Mouse (Mus musculus) kidney, adult 18-20 months (tissue): ENCODE results near the gene Rab37.

Source experiments
- DNase-seq: peaks from one replicate; pipeline ENCODE4 v3.0.0; 2021

Rab37 gene

DNA sequence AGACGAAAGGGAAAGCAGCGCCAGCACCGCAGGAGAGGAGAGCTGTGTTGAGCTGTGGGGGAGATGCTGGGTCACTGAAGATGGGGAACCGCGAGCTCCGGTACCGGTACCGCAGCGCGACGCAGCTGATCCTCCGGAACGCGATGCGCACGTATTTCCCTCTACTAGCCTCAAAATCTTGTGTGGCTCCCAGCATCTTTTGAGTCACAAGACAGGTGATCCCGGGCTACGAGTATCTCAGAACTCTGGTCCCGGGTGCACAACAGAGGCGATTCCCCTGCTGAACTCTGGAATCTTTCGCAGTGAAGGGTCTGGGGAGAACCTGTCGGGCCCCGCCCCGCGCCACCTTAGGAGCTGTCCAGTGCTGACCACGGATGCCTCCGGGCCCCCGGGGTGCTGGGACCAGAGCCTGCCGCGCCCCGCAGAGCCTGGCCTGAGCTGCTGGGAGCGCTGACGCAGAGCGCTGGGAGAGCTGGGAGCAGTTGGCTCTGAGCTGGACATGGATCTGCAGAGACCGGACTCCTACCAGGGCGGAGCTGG lies at the start of gene Rab37:
Gene Rab37 (plus strand): TSS at position 70 of the 540 bp plus-strand sequence.
- DNase-seq: peak; percentile 3

DNA sequence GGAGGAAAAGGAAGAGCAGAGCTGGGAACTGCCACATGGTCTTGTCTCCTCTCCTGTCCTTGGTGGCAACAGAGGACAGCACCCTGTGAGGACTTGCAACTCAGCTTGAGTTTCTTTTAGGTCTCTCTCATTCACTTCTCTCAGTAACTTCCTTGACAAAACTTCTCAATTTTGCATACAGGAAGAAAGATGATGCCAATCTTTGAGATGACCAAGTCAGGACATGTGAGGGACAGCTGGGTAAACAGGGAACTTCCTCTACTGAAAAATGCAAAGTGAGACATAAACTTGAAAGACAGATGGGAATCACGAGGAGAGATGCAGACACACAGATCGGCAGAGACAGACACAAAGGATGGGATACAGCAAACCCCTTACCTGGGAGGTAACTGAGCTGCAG lies 43.0 kb upstream of the Rab37 start, which contains the start of gene Cd300ld3:
Gene Cd300ld3 (minus strand): TSS at position 151 of the 400 bp plus-strand sequence.
- DNase-seq: no peak

DNA sequence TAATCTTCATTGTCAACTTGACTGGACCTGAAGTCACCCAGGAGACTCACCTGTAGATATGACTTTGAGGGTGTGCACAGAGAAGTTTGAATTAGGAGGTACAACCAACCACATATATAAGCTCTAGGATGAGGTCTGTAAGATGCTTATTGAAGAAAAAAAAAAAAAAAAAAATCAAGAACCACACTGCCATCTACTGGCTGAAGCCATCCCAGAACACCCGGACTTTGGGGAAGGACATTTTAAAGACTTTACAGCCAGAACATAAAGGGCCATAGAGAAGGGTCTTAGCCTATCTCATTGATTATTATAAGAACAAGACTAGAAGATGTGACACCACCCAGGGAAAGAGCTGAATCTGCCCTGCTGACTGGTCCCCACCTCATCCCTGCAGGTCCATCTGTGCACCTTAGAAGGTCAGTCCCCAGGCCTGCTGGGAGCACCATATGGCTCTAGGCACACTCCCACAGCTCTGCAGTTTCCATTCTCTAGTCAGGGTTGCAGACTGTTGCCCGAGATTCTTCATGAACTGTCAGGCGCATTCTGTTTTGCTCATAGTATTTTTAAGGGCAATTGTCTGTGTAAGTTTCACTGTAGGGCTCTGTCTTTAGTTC lies 41.8 kb upstream of the Rab37 start:
- DNase-seq: no peak

DNA sequence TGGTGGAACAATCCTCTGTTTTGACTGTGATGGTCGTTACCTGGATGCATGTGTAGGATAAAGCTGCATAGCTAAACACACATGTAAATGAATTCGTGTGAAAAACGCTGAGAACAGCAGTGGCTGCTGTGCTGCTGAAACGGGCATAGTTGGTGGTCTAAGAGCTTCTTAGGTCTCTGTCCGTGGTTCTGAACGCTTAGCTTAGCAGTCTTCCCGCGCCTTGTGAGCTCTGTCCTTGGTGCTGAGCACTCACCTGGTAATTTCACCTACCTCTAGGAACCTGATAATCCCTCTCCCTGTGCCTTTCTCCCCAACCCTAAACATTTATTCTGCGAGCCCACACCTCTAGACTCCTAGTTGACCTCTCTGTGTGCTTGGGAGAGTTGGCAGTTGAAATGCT lies 39.0 kb upstream of the Rab37 start:
- DNase-seq: peak; percentile 33

DNA sequence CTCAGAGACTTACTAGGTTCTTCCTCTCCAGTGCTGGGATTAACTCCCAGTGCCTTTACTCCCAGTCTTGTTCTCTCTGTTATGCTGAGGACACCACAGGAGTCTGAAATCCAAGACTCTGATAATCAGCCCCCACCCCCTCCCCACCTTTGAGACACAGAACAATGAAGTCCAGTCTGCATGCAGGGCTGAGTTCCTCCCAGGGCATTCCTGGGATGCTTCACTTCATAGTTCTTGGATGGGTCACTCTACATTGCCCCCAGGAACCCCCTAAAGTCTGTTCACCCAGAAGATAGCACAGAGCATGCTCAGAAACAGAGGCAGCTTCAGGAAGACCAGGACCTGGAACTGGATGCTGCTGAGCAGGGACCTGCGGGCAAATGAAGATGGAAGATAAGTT lies 38.2 kb upstream of the Rab37 start:
- DNase-seq: no peak

DNA sequence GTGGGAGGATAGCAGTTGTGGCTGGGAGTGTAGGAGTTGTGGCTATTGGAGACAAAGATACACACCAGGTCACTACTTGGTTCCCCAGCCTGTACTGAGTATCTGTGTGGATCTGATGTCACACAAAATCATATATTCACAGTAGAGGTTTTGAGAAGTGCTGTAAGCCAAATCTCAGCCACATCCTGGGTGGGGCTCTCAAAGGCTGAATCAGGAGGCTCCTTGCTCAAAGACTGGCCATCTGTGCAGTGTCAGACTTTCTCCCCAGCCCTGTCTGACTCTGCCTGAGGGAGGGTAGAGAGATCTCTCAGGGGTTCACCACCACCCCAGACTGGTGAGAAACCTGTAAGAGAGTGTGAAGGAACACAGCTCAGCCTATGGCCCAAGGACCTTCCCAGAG lies 36.7 kb upstream of the Rab37 start:
- no peak for DNase-seq

DNA sequence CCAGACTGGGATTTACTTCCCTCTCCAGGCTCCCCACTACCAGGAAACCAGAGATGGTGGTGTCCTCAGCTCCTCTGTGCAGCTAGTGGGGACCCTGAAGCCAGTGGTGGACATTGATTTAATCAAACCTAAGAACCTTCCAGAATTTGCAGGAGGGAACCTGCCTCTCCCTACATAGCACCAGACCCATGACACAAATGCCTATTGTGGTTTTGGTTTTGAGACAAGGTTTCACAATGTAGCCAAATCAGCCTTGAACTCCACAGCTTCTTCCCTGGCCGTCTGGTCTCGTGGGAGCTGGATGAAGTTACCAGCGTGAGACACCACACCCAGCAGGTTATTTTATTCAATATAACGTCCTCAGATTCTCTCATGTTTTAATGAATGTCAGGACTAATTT lies 32.5 kb upstream of the Rab37 start:
- DNase-seq: no peak

DNA sequence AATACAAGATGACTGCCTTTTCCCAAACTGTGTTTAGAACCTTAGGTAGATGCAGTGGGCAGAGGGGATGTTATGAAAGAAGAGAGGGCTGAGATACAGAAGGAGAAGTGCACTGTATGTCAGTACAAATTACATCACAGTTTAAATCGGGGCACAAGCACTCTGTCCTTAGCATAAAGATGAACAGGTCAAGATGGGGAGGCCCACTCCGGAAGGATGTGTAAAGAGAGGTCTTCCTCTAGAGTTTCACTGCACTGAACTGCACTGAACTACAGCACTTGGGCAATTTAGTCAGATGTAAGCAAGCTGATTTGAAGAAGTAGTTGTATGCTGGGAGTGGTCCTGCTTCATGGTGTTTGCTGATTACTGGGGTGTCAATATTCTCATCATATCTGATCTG lies 31.4 kb upstream of the Rab37 start:
- no peak for DNase-seq

DNA sequence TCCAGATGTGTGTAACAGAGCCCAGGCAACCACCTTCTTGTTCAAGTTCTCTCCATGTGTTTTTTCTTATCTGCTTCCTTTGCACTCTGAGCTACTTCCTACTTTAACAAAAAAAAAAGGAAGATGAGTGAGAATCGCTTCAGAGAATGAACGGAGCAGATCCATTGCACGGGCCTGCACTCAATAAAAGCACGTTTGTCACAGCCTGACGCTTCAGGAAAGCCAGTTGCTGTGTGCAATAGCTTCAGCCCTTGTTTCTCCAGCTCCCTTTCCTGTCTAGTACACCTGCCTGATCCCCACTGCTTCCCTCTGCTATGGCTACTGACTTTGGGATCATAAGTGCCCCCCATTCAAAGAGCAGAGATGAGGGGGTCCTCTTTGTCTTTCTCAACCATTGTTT lies 29.2 kb upstream of the Rab37 start, which contains the start of gene Cd300e:
Gene Cd300e (minus strand): TSS at position 101 of the 400 bp plus-strand sequence.
- no peak for DNase-seq

DNA sequence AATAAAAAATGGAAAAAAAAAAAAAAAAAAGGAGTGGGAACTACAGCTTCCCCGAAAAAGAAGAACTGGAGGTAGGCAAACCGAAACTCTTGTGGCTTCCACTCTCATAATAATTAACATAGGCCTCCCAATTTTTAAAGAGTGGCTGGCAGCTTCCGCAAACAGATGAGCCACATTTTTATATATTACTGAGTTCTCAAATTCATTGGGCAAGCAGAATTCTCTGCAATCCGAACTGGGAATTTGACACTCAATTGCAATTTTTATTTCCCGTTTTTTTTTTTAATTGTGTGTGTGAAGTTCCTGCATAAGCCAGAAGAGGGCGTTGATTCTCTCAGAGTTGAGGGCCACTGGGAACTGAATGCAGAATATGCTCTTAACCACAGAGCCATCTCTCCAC lies 24.5 kb upstream of the Rab37 start:
- no peak for DNase-seq

DNA sequence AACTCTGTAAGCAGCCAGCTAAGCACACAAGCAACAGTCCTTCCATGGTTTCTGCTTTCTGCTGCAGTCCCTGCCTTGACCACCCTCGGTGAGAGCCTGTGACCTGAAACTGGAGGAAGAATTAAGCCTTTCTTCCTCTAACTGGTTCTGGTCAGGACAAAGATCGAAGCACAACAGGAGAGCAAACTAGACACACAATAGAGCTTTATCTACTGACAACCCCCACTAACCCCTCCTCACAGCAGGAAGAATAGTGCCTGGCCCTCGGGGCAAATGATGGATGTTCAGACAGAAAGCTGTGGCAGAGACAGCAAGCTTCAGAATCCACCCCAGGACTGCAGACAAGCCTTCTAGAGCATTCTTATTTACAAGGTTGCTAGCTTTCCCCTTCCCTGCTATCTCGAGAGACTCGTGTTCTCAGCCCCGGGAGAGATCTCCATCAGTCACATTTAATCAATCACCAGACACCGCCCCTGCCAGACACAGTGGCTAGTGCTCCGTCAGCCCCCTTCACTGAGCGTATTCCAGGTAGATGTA lies 20.1 kb upstream of the Rab37 start:
- no peak for DNase-seq

DNA sequence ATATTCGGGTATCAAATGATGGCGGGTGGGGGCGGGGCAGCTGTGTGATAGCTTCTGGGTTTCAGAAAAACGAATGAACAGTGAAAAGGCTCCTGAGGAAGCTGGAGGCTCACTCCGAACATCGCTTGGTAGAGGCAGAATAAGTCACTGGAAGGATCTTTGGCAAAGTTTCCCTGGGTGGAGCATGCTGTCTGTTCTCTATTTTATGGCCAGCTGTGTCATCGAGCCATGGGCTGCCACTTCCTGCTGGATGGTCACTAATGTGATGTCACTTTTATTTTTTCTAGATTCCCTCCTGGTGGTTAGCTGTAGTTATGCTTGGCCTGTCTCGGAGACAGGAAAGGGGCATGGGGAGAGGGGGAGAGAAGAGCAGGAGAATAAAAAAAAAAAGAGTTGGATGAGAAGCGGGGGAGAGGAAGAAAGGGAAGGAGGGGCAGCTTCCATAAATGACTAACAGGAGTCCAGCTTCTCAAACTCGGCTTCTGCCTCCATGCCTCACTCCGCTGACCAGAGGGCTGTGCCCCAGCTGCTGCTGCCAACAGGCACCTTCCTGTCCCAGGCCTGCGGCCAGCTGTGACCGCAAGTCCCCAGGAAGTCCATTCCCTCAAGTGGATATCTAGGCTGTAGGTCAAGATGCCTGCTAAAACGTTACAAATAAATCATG lies 19.5 kb upstream of the Rab37 start:
- DNase-seq: peak; percentile 39

DNA sequence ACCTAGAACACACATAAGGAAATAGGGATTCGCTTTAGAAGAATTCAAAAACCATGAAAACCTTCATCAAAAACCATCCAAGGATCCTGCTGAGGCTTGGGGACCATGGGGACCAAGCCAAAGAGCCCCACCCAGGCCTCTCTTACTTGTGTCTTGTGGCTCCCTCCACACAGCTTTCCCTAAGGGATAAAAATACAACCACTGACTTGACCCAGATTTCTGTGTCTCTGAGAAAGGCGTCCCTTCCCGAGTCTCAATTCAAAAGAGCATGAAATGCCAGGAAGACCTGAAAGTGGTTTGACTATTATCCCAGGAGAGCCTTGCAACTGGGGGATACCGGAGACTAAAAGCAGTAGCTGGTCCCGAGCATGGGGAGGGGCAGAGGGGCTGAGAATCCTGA lies 18.2 kb upstream of the Rab37 start:
- no peak for DNase-seq

DNA sequence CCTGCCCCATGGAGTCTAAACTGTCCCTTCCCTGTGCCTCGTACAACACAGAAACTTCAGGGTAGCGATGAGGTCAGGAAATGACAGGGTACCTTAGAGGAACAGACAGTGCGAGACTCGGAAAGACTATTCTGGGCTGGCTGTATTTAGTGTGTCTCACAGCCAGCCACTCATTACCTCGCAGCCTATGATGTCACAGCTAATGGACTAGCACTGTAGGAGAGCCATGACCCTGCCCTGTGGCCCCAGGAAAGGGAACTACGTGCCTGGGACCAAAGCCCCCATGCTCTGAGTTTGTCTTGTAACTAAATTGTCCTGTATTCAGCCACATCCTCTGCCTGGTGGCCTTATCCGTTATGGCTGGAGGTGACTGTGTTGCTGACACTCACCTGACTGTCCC lies 15.8 kb upstream of the Rab37 start:
- no peak for DNase-seq

DNA sequence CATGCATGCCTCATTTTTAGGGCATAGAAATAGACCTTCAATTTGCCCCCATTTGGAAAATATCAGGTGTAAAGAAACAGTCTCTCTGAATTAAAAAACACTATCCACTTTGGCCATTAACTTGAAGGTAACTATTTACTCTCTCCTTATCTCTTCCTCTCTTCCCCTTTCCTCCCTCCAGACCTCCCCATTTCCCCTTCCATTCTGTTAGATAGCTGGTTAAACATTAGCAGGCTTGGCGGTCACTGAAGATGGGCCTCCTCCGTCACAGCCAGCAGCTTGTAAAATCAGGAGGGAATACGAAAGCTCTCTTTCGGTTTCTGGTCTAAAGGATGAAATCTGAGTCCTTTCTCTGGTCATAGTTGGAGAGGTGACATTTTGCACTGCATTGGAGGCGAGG lies 15.4 kb upstream of the Rab37 start:
- DNase-seq: no peak

DNA sequence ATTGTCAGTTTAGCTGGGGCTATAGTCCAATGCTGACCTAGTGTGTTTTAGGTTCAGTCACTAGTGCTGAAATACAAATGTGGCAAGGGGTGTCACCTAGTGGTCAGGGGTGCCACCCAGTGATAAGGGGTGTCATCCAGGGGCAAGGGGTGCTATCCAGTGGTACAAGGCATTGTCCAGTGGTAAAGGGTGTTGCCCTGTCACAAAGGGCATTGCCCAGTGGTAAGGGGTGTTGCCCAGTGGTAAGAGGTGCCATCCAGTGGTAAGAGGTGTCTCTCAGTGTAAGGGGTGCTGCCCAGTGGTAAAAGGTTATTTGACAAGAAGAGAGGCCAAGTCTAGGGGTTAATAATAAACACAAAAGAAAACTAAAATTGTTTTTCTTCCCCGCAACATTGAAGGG lies 13.8 kb upstream of the Rab37 start:
- no peak for DNase-seq

DNA sequence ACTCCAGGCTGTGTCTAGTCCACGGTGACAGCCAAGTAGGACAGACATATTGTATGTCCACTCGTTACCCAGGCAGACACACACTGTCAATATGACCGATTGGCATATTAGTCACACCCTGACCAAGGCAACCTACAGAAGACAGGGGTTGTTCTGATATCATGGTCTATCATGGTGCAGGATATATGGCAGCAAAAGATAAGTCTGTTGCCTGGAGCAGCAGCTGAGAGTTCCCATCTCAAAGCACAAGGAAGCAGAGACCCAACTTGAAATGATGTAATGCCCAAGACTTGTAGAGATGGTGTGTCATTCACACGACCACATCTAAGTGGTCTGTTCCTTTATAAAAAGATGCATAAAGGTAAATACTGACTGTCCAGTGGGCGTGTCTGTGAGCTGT lies 12.6 kb upstream of the Rab37 start:
- no peak for DNase-seq

DNA sequence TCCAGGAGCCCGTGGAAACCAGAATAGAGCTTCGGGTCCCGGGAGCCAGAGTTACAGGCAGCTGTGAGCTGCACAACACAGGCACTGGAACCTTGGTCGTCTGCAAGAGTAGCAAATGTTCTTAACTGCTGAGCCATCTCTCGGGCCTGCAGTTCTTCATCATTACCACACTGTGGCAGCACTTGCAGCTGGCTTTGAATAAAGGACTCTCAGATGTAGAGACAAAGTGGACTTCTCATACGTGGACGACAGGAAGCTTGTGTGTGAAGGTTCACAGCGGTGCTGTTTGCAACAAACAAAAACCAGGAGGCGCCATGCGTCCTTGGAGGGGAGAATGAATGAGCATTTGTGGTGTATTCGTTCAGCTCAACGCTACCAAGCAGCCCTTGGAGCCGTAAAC lies 10.3 kb upstream of the Rab37 start:
- DNase-seq: peak; percentile 60

DNA sequence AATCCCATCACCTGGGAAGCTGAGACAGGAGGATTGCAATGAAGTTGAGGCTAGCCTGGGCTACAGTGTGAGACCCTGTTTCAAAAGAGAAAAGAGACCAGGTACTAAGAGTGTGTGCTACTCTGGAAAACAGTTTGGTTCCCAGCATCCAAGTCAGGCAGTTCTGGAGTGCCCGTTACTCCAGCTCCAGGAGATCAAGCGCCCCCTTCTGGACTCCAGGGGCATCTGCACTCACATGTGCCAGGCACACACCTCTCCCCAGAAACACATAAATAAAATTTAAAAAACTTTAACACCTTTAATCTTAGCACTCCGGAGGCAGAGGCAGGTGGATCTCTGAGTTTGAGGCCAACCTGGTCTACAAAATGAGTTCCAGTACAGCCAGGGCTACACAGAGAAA lies 9.9 kb upstream of the Rab37 start:
- DNase-seq: no peak

DNA sequence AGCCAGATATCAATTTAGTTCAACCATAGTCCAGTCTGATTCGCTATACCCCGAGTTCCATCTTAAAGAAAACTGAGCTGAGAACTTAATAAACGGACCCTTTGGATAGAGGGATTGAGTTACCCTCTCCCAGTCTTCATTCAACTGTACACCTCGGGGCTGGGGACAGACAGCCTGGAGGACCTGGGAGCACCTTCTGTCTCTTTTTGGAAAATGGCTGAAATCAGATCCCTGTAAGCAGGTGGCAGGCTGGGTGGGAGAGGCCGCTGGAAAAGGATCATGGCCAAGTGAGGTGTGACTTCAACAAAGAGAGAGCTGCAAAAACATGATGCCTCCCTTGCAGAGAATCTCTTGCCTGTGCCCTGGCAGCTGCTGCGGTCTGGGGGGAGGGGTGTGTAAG lies 9.0 kb upstream of the Rab37 start:
- no peak for DNase-seq

DNA sequence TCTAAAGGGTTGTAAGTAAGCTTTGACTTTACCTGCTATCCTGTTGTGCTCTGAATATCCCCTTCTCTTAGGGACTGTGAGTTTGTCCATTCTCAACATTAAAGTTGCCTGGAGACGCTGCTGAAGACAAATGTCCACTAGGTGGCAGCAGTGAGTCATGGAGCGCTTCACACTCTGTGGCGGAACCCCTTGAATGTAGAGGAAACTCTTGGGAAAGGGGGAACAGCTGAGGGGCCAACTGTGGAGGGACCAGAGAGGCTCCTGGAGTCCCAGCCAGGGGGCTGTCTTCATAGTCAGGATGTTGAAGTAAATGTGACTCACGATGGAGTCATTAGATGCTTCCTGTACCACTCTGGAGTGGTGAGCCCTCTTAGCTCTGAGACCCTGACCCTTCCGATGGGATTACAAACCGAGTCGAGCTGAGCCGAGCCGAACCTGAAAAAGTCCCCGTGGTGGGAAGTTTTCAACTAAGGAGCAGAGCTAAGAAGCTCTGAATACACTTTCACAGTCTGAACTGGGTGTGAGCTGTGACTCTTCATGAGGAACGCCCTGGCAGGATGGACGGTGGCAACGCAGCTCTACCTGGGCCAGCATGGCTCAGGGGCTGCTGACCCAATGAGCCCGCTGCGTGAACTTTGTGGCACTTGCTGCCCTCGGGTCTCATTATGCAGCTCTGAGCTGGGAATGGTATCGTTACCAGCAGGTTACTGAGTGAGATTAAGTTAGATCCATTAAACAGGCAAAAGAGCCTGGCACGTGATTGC lies 7.7 kb upstream of the Rab37 start:
- DNase-seq: peak; percentile 67

DNA sequence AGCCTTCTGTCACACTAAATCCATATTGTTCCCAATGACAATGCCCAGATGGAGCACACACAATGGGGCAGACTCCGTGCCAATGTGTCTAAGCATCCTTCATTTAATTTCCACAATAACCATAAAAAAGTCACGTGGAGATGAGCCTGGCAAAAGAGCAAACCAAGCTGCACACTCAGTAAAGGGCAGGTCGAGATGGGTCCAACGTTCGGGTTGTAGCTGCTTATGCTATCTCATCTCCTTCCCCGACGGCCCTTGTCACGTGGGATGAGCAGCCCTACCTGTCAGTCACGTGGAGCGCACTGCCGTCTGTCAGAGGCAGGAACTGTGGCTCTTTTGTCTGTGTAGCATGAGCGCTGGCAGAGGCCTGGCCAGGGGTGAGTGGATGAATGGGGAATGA lies 6.6 kb upstream of the Rab37 start:
- DNase-seq: no peak

DNA sequence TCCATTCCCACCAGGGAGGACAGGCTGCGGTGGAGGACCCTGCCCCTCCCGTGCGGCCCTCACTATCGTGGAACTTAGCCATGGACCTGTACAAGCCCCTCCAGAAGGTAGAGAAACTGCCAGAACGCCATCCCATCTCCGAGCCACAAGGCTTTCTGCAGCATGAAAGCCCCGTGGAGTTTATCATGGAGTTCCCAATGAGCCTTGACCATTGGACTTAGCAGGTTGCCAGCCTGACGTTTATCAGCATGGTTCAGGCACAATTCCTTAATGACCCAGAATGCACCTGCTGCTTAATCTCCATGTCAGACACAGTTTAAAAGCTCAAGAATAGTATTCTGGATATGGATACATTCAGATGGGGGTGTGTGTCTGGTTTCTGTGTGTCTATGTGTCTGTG lies 6.2 kb upstream of the Rab37 start:
- DNase-seq: no peak

DNA sequence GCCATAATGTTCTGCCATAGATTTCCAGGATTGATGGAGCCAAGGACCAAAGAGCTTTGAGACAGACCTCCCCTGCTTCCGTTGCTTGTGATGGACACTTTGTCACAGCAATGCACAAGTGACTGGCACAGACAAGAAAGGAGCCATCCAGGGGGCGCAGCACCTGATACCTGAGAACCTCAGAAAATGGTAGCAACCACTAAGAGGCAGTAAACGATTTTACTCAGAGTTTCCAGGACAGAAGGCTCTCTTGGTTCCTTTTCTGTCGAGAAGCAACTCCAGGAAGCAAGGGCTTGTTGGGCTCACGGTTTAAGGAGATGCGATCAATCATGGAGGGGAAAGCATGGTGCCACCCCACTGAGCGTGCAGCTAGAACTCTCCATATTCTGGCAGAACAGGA lies 5.0 kb upstream of the Rab37 start:
- DNase-seq: no peak
